In the genomic region with DNA sequence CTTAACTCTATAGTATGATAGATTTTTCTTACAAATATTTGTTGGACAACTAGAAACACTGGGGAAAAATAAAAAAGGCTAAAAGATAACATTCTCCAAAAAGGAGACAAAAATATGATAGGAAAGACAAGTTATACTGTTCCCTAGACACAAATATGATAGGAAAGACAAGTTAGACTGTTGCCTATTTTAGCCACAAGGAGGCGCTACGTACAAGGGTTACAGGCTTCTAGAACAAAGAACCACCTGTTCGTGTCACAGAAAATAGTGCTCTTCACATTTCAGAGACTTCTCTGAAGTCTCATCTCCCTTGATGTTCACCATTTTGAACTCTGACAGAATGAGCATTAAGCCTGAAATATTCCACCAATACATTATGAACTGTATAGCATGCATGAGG, we compare ENCODE assay signal across 9 mouse cellular contexts. TPM values are rescaled to one million over a fixed set of nuclear protein-coding genes. Genes with fewer than 3 reads are reported as not detected.
A peak's percentile ranks its signal among the peaks of the same experiment; 100 is the strongest.
DNase-seq lines count a peak whose midpoint lies in the region; ATAC-seq and TF ChIP-seq lines count a peak whose summit lies in the region.
"Had no signal": no experiment of that assay in that cellular context is flagged by ENCODE, and none has a peak within 500 bp of the region (broad histone marks: within the 10 kb centered on the region; RNA-seq: fewer than 3 reads in every experiment).

No protein-coding gene starts in this region.

- no peak overlapping the region for H3K4me2 ChIP-seq in midbrain, embryonic 11.5 days
- no peak overlapping the region for H3K4me2 ChIP-seq in midbrain, embryonic 16.5 days (ENCODE audit: low read length)
- no peak overlapping the region for H3K4me2 ChIP-seq in lung, postnatal 0 days (replicated peaks; ENCODE audit: low read depth, low read length)
- H3K4me2 ChIP-seq: stomach, embryonic 15.5 days had no signal

- H3K27me3 ChIP-seq in midbrain, embryonic 11.5 days (ENCODE audit: control insufficient read depth, insufficient read depth, low read length): no peaks in the 10 kb centered on the region
- H3K27me3 ChIP-seq in midbrain, embryonic 16.5 days (ENCODE audit: control insufficient read depth, insufficient read depth, low read depth, low read length): no peaks in the 10 kb centered on the region
- H3K27me3 ChIP-seq in lung, postnatal 0 days (replicated peaks; ENCODE audit: insufficient read depth, low read length): no peaks in the 10 kb centered on the region
- H3K27me3 ChIP-seq: stomach, embryonic 15.5 days had no signal

- peaks cover 9% of the 10 kb centered on the region for H3K4me1 ChIP-seq in midbrain, embryonic 11.5 days (ENCODE audit: control insufficient read depth, insufficient read depth, low read length)
- peaks cover 10% of the 10 kb centered on the region; the same call in 1 of the 2 replicates for H3K4me1 ChIP-seq in midbrain, embryonic 16.5 days (ENCODE audit: control insufficient read depth, insufficient read depth, low read length)
- H3K4me1 ChIP-seq in lung, postnatal 0 days (ENCODE audit: insufficient read depth, low read depth, low read length): no peaks in the 10 kb centered on the region
- H3K4me1 ChIP-seq: stomach, embryonic 15.5 days had no signal

- whole genome bisulfite sequencing in midbrain, embryonic 11.5 days: 5% methylated on average over 3 of the region's 3 CpGs
- 3% methylated on average over 3 of the region's 3 CpGs for WGBS in midbrain, embryonic 16.5 days
- WGBS in lung, postnatal 0 days: 2% methylated on average over 3 of the region's 3 CpGs

- no peaks in the 10 kb centered on the region for H3K36me3 ChIP-seq in midbrain, embryonic 11.5 days (ENCODE audit: control insufficient read depth, insufficient read depth, low read length)
- no peaks in the 10 kb centered on the region for H3K36me3 ChIP-seq in midbrain, embryonic 16.5 days (ENCODE audit: control insufficient read depth, insufficient read depth, low read length)
- no peaks in the 10 kb centered on the region for H3K36me3 ChIP-seq in lung, postnatal 0 days (ENCODE audit: insufficient read depth, low read length)
- H3K36me3 ChIP-seq: stomach, embryonic 15.5 days had no signal

- H3K9ac ChIP-seq in midbrain, embryonic 11.5 days (ENCODE audit: low read length): no peak overlapping the region
- no peak overlapping the region for H3K9ac ChIP-seq in midbrain, embryonic 16.5 days (ENCODE audit: low read depth, low read length)
- H3K9ac ChIP-seq in lung, postnatal 0 days (replicated peaks; ENCODE audit: low read depth): no peak overlapping the region
- H3K9ac ChIP-seq: stomach, embryonic 15.5 days had no signal

- H3K27ac ChIP-seq in midbrain, embryonic 11.5 days (ENCODE audit: low read depth, low read length): no peak overlapping the region
- H3K27ac ChIP-seq in midbrain, embryonic 16.5 days (ENCODE audit: low read length): no peak overlapping the region
- no peak overlapping the region for H3K27ac ChIP-seq in lung, postnatal 0 days (ENCODE audit: low read length)
- H3K27ac ChIP-seq: stomach, embryonic 15.5 days had no signal

- H3K9me3 ChIP-seq in midbrain, embryonic 11.5 days (ENCODE audit: control insufficient read depth, low read length): no peaks in the 10 kb centered on the region
- H3K9me3 ChIP-seq in midbrain, embryonic 16.5 days (replicated peaks; ENCODE audit: control insufficient read depth, low read length, poor library complexity, severe bottlenecking): no peaks in the 10 kb centered on the region
- H3K9me3 ChIP-seq in lung, postnatal 0 days (ENCODE audit: low read length): no peaks in the 10 kb centered on the region
- H3K9me3 ChIP-seq: stomach, embryonic 15.5 days had no signal

- ATAC-seq in cerebellum, adult (ENCODE audit: insufficient number of reproducible peaks, low FRiP score, low TSS enrichment): no peak
- ATAC-seq in midbrain, embryonic 11.5 days (ENCODE audit: low FRiP score): no peak
- ATAC-seq in midbrain, embryonic 16.5 days: no peak
- ATAC-seq in lung, postnatal 0 days: no peak

- TF ChIP-seq EP300 in lung, postnatal 0 days (IDR thresholded peaks at IDR 0.05): no peak

- peak; percentile 58 for DNase-seq in cerebellum, adult 18-20 months
- DNase-seq in midbrain, embryonic 11.5 days (ENCODE audit: low spot score, missing footprints): peak; percentile 96
- peak; percentile 60 for DNase-seq in cerebellum, adult 9-10 months
- peak; percentile 78 for DNase-seq in kidney, postnatal 14 days
- DNase-seq in lung, postnatal 0 days (ENCODE audit: low spot score): peak; percentile 70
- peak; percentile 59 to 76 for DNase-seq in spleen, postnatal 4 days (ENCODE audit: low spot score in 2 of 2)

- peak; percentile 87 for TF ChIP-seq CTCF in lung, postnatal 0 days (IDR thresholded peaks at IDR 0.05)

- H3K4me3 ChIP-seq in midbrain, embryonic 11.5 days (ENCODE audit: low read depth, low read length): no peak overlapping the region
- no peak overlapping the region for H3K4me3 ChIP-seq in midbrain, embryonic 16.5 days (ENCODE audit: low read depth, low read length)
- no peak overlapping the region for H3K4me3 ChIP-seq in lung, postnatal 0 days (ENCODE audit: low read depth, low read length)
- H3K4me3 ChIP-seq: stomach, embryonic 15.5 days had no signal

RNA-seq across cellular contexts. Expression of a gene that starts 53.6 kb away (rescaled TPM):
- polyA plus RNA-seq in midbrain, embryonic 11.5 days (2014; fragmentation: Nextera tagmentation; extraction: Ambion mirVana): 0.34 and 0.69 TPM in 2 replicates
- polyA plus RNA-seq in midbrain, embryonic 16.5 days (2015; fragmentation: Nextera tagmentation; extraction: Ambion mirVana): 2.8 TPM in 2 replicates
- polyA plus RNA-seq in lung, postnatal 0 days (2015; fragmentation: Nextera tagmentation; extraction: Ambion mirVana): 0.10 TPM in 1 of 2 replicates, not detected in the other

RNA-seq across cellular contexts. Expression of a gene that starts 59.0 kb away (rescaled TPM):
- 193 and 196 TPM in 2 replicates for polyA plus RNA-seq in midbrain, embryonic 11.5 days (2014; fragmentation: Nextera tagmentation; extraction: Ambion mirVana)
- 194 and 206 TPM in 2 replicates for polyA plus RNA-seq in midbrain, embryonic 16.5 days (2015; fragmentation: Nextera tagmentation; extraction: Ambion mirVana)
- 82.2 and 82.9 TPM in 2 replicates for polyA plus RNA-seq in lung, postnatal 0 days (2015; fragmentation: Nextera tagmentation; extraction: Ambion mirVana)
